Mouse (Mus musculus) cerebellum, adult 2 months (tissue): ENCODE data around the gene Wdr24. TPM values are rescaled to one million over a fixed set of nuclear protein-coding genes. Genes with fewer than 3 reads are reported as not detected.
"Not testable (repeated sequence)": the region's sequence is repeated elsewhere in the genome, so short reads cannot be mapped to it uniquely, and the experiment has no call there.

Experiments used
- DNase-seq, 2 experiments: peaks; one replicate each; pipeline ENCODE4 v3.0.0; 2021
- H3K27ac ChIP-seq: fragments of 200-500 bp; 2 replicates; pipeline ENCODE4 v1.5.1; 2012; ENCODE audit warnings: low read length, control low read depth, inconsistent platforms; ENCODE audit not compliant: insufficient read depth
- H3K27me3 ChIP-seq: fragments of 200-500 bp; 2 replicates; pipeline ENCODE4 v1.6.1; 2012; ENCODE audit warnings: inconsistent platforms, mild to moderate bottlenecking, low read length, moderate library complexity; ENCODE audit not compliant: control insufficient read depth, insufficient read depth
- H3K4me1 ChIP-seq: fragments of 200-500 bp; 2 replicates; pipeline ENCODE4 v1.6.1; 2011; ENCODE audit warnings: low read length; ENCODE audit not compliant: control insufficient read depth, insufficient read depth
- H3K4me3 ChIP-seq: fragments of 200-500 bp; replicated peaks from 2 replicates; pipeline ENCODE3; 2011; ENCODE audit warnings: mild to moderate bottlenecking, low read depth, low read length, control low read depth; ENCODE audit not compliant: insufficient read depth
- CTCF ChIP-seq: fragments of 200-500 bp; IDR thresholded peaks from 2 replicates; pipeline ENCODE4 v1.5.1; 2011; ENCODE audit warnings: low read depth, mild to moderate bottlenecking, control low read depth, low read length, moderate library complexity, borderline replicate concordance; ENCODE audit not compliant: insufficient read depth
- POLR2A ChIP-seq: fragments of 200-500 bp; IDR thresholded peaks from 2 replicates; pipeline ENCODE4 v1.6.1; 2011; ENCODE audit warnings: low read length, control low read depth, borderline replicate concordance; ENCODE audit not compliant: insufficient read depth
- WGBS: fragments of 180-500 bp; shearing (Covaris S2); methylation state at CpG from one replicate; pipeline ENCODE4 v1.1.7; 2018; 5-methylcytosine and 5-hydroxymethylcytosine counted together
- polyA plus RNA-seq: library from polyadenylated mRNA; depleted of rRNA; stranded (reverse); fragments of >200 nt; gene quantifications from 2 replicates; pipeline ENCODE4 v1.2.3, GENCODE M21; 2012

Gene Wdr24
- polyA plus RNA-seq, 1 experiment = 32.8 TPM

- peak overlapping the region; percentile 9; the same call in 1 of the 2 replicates for H3K27ac ChIP-seq
- DNase-seq = no peak
- no peak for TF ChIP-seq CTCF
- TF ChIP-seq POLR2A = no peak
- H3K27me3 ChIP-seq = no peaks in the 10 kb centered on the region
- peaks cover 8% of the 10 kb centered on the region for H3K4me1 ChIP-seq
- peak overlapping the region; percentile 42 for H3K4me3 ChIP-seq
- WGBS = 5% methylated on average over 37 of the region's 37 CpGs
Measured at GRCm38 (mm10) chr17:25796211-25796771, 27.1 kb upstream of the Wdr24 start.

GRCm38 (mm10) chr17:25796951-25797369 is 26.5 kb upstream of the Wdr24 start, which contains the start of gene Metrn:
Gene Metrn (minus strand): TSS chr17:25797136.
- under 1% methylated on average over 35 of the region's 35 CpGs for WGBS
- peaks cover 8% of the 10 kb centered on the region for H3K4me1 ChIP-seq
- H3K27ac ChIP-seq = peak within 1 kb of the TSS; percentile 9; the same call in 1 of the 2 replicates
- peak in 1 of 2 experiments; percentile 70 for DNase-seq
- no peak for TF ChIP-seq POLR2A
- no peak for TF ChIP-seq CTCF
- no peaks in the 10 kb centered on the region for H3K27me3 ChIP-seq
- H3K4me3 ChIP-seq = peak within 1 kb of the TSS; percentile 42

DNA sequence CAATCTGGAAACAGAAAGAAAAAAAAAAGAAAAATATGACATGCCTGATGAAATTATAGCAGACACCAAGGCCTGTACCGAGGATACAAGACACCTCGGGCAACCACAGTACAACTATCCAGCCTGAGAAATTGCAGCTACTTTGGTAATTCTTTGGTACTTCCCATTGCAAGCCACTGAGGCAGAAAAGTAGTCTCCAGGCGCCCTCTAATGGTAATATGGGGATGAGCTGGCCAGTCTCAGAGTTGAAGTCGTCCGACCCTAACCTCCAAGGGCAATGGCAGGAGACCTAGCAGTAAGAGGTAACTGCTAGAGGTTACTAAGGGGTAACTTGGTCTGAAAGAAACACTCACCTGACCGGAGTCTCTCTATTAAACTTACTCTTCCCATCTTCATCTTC is 22.4 kb upstream of the Wdr24 start:
- Histone ChIP-seq H3K4me1 (no peaks in the 10 kb centered on the region), H3K4me3 (no peak overlapping the region), H3K27me3 (no peaks in the 10 kb centered on the region), H3K27ac (no peak overlapping the region)
- WGBS = 5% methylated on average over 6 of the region's 6 CpGs
- TF ChIP-seq POLR2A = no peak
- TF ChIP-seq CTCF = peak; percentile 82
- DNase-seq = peak; percentile 72 to 77

- TF ChIP-seq POLR2A (no peak), CTCF (no peak)
Measured at GRCm38 (mm10) chr17:25802825-25803517, 20.5 kb upstream of the Wdr24 start.

GRCm38 (mm10) chr17:25806507-25806906 is 16.9 kb upstream of the Wdr24 start:
- Histone ChIP-seq H3K27ac (no peak overlapping the region), H3K4me1 (peaks cover 9% of the 10 kb centered on the region), H3K4me3 (no peak overlapping the region), H3K27me3 (no peaks in the 10 kb centered on the region)
- TF ChIP-seq CTCF (no peak), POLR2A (no peak)
- no peak for DNase-seq
- WGBS = 92% methylated on average over 4 of the region's 4 CpGs

More at GRCm38 (mm10) chr17:25802825-25803517, 20.5 kb upstream of the Wdr24 start:
- H3K4me3 ChIP-seq = no peak overlapping the region
- 11% methylated on average over 10 of the region's 10 CpGs for WGBS
- no peaks in the 10 kb centered on the region for H3K27me3 ChIP-seq
- H3K4me1 ChIP-seq = no peaks in the 10 kb centered on the region; the same call in 1 of the 2 replicates
- no peak overlapping the region for H3K27ac ChIP-seq
- peak in 1 of 2 experiments; percentile 51 for DNase-seq

- H3K27ac ChIP-seq, H3K4me3 ChIP-seq, H3K27me3 ChIP-seq: not testable (repeated sequence)
- peak in 1 of 2 experiments; percentile 27 for DNase-seq
- WGBS = 46% methylated on average over 2 of the region's 2 CpGs
- peaks cover 16% of the 10 kb centered on the region for H3K4me1 ChIP-seq
Measured at GRCm38 (mm10) chr17:25807452-25807851, 16.0 kb upstream of the Wdr24 start.

GRCm38 (mm10) chr17:25808028-25808427 is 15.4 kb upstream of the Wdr24 start:
- Histone ChIP-seq H3K27me3 (no peaks in the 10 kb centered on the region), H3K4me3 (peak overlapping the region; percentile 68), H3K4me1 (peaks cover 20% of the 10 kb centered on the region), H3K27ac (peak overlapping the region; percentile 72)
- DNase-seq = peak in 1 of 2 experiments; percentile 40
- TF ChIP-seq POLR2A = no peak
- no peak for TF ChIP-seq CTCF
- 15% methylated on average over 5 of the region's 5 CpGs for whole genome bisulfite sequencing

DNA sequence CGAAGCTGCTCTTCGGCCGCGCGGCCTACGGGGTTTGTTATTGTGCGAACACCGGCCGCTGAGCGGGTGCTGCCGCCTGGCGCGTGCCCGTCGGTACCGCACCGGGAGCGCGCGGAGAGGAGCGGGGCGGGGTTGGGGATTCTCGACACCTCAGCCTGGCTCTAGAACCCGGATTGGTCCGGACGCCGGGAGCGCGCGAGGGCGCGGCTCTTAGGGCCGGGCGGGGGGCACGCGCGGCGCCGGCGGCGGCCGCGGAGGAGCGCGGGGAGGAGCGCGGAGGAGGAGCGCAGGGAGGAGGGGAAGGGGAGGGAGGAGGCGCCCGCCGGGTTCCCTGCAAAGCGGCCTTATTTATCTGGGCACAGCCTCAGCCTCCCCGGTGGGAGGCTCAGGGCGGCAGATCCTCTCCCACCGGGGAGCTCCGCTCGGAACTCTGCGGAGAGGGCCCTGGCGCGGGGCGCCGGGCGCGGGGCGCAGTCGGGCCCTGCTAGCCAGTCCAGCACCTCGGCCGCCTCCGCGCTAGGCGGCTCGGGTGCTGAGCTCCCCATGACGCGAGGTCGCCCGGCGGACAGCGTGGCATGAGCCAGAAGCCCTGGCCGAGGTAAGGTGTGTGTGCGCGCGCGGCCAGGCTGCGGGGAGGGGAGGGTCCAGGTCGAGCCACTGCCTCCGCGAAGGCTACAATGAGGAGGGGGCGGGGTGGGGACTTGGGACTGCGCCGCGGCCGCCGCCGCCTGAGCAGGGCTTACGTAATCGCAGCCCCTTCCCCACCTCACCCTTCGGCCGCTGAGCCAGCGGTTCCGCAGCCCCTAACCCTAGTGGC is 14.4 kb upstream of the Wdr24 start, which contains the start of gene Fbxl16:
Gene Fbxl16, plus strand, starts transcription at position 297 of the 817 bp plus-strand sequence.
- TF ChIP-seq POLR2A (peak; percentile 95), CTCF (peak; percentile 21; the same call in 1 of the 2 replicates)

More for the DNA sequence above, 14.4 kb upstream of the Wdr24 start, which contains the start of gene Fbxl16:
- Histone ChIP-seq H3K4me1 (peaks cover 22% of the 10 kb centered on the region), H3K27ac (peak within 1 kb of the TSS; percentile 95), H3K27me3 (no peaks in the 10 kb centered on the region), H3K4me3 (peak within 1 kb of the TSS; percentile 77)
- DNase-seq = peak; percentile 97 to 98
- WGBS = under 1% methylated on average over 95 of the region's 100 CpGs
